Mouse (Mus musculus): ENCODE measurements around the gene Vmn2r69. TPM values are rescaled to one million over a fixed set of nuclear protein-coding genes. Genes with fewer than 3 reads are reported as not detected.

The Vmn2r69 gene
- not detected in 2 replicates for polyA plus RNA-seq (2012; rRNA removed)

GRCm38 (mm10) chr7:85415820-85416219, at the start of gene Vmn2r69:
Gene Vmn2r69, minus strand, starts transcription at chr7:85415920.

Other genes starting within 250 kb of the Vmn2r69 start
- not detected in 2 replicates for gene Vmn2r68, start 178.1 kb downstream of the Vmn2r69 start, polyA plus RNA-seq (2012; rRNA removed)
- gene Vmn2r71, start 147.2 kb upstream of the Vmn2r69 start, polyA plus RNA-seq (2012; rRNA removed): not detected in 2 replicates
- not detected in 2 replicates for gene Vmn2r70, start 153.3 kb upstream of the Vmn2r69 start, polyA plus RNA-seq (2012; rRNA removed)

Data from central nervous system, embryonic 18 days (tissue).